Mouse (Mus musculus): ENCODE results near the gene Htr1a. TPM values are rescaled to one million over a fixed set of nuclear protein-coding genes. Genes with fewer than 3 reads are reported as not detected.

The Htr1a gene
- total RNA-seq (2021), result not detected
- long read RNA-seq, experiment 1, result 0 reads
- long read RNA-seq, experiment 2, result 0 reads

- DNase-seq, result no peak
These were observed at the start of gene Htr1a for GRCm38 (mm10) chr13:105443339-105443738. TSS of gene Htr1a (plus strand) at chr13:105443639.

DNA sequence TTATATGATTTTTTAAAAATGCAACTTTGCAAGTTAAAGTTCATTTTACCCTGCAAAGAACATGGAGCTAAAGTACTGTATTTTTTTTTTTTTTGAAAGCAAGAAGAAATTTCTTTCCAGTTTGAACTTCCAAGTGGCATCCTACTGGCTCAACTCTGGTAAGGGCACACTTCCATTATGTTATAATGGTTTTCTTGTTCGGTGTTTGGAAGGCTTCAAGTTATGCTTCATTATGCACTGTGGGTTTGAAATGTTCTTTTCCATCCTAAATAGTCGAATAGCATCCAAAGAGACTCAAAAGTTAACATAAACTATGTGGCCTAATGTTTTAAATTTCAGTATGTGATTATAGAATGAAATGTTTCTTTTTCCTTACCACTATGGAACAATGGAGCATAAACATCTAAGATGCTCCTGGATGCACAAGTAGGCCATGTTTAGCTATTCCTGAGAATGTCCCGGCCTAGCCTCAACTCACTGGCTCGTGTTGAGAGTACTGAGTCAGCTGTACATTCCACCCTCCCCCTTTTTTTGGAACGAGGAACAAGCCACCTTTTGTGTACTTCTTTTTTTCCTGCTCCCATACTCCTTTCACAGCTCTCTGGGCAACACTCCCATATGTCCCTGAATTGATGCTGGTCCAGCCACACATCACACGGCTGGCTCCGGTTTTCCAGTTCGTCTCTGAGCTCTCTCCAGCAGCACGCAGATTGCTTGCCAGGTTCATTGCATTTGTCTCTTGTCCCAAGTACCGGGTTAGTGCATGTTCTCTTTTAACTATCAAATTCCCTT, 31.7 kb upstream of the Htr1a start:
- DNase-seq, result no peak

DNA sequence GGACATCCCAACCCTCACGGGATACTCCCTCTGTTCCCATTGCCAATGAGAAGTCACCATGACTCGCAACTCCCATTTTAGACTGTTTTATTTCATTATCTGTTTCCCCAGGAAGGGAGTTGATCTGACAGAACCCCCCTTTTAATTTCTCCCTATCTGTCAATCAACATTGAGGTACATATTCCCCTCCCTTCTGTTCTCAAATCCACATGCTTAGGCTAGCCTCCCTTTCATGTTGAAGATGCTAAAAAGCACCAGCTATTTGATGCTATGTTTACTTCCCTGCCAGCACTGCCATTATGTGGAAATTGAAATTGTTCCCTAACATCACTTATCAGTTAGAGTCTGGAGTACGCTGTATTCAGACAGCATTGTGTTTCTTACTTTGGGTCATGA, 31.1 kb upstream of the Htr1a start:
- DNase-seq, result no peak

DNA sequence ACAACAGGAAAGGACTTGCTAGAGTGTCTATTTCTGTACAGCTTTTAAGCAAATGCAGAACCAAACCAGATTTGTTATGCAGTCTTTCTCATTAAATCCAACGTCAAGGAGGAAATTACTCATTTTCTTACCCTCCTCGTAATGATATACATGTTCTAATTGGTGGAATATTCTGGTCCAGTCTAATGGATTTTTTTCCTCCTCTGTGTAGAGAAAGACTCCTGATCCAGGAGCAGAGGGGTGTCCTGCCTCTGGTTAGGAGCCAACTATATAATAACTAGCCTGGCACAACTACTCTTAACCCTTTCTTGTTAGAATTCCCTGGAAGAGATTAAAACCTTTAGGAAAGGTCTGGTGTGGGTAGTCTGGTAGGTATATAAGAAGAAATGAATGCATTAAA, 10.3 kb upstream of the Htr1a start:
- DNase-seq, result no peak

DNA sequence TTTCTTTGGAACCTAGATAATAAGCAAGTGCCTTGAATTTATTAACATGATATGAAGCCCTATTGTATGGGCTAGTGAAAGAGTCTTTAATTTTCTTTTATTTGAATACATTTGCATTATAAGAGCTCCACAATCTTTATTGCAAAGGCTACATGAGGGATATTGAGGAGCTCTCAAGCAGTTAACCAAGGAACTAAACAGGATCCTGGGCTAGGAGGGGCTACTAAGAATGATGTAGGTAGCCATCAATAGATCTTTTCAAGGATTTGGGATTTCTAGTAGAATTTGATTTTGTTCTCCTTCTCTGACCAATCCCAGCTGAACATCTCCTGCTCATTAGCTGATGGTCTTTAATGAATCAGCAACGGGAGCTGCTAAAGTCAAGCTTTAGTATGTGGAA, 9.8 kb upstream of the Htr1a start:
- no peak for DNase-seq

DNA sequence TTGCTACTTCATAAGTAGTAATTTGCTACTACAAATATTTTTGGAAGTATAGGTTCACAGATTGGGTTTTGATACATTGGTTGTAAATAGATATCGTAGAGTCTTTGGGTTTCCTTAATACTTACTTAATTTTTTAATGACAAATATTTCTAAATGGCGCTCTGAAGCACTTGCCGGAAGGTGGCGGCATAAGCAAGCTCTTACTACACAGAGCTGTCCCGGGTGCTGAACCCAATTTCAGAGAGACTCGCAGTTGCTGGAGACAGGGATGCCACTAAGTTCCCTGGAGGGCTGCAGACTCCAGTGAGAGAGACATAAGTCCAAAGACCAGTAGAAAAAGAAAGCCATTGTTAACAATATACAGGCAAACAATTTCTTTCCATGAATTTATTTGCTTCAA, 863 bp upstream of the Htr1a start:
- peak; percentile 80 for DNase-seq

GRCm38 (mm10) chr13:105443871-105444237, 415 bp downstream of the Htr1a start:
- peak; percentile 2 for DNase-seq

GRCm38 (mm10) chr13:105444238-105444894, 927 bp downstream of the Htr1a start:
- no peak for DNase-seq

DNA sequence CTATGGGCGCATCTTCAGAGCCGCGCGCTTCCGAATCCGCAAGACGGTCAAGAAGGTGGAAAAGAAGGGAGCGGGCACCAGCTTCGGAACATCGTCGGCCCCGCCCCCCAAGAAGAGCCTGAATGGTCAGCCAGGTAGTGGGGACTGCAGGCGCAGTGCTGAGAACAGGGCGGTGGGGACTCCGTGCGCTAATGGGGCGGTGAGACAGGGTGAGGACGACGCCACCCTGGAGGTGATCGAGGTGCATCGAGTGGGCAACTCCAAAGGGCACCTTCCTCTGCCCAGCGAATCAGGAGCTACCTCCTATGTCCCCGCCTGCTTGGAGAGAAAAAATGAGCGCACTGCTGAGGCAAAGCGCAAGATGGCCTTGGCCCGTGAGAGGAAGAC, 1.4 kb downstream of the Htr1a start:
- DNase-seq, result no peak

- DNase-seq, result peak; percentile 1
These were observed 2.8 kb downstream of the Htr1a start for GRCm38 (mm10) chr13:105446239-105446638.

DNA sequence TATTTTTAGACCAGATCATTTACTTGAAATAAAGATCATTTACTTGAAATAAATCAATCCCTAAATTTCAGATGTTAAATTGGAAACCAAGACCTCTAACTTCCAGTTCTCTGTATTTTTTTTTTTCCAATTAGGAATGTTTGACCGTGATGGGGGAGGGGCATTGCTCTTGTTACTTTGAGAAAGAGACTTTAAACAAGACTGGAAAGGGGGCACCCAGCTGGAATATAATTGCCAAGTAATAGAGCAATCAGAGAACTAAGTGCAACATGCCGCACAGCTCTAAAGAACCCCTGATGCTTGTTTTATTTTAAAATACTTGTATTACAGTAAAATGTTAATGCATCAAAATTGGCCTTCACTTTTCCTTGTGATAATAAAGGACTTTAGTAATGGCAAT, 4.3 kb downstream of the Htr1a start:
- no peak for DNase-seq

GRCm38 (mm10) chr13:105451536-105451935, 8.1 kb downstream of the Htr1a start:
- no peak for DNase-seq

Other genes with a start within 250 kb of the Htr1a start
- 10 to 100 TPM in 1 of 2 experiments, 1 to 10 TPM in 1; 6.1 to 10.3 TPM for gene Rnf180, start 148.8 kb upstream of the Htr1a start, total RNA-seq (2021)